Mouse (Mus musculus) CH12.LX (cell line): Measurements from ENCODE around the gene Anapc15.

Experiments used
- EP300 ChIP-seq: IDR thresholded peaks from 2 replicates; pipeline ENCODE4 v1.6.1; 2011; ENCODE audit warnings: low read length, improper control_type of control experiment
- POLR2A ChIP-seq: IDR thresholded peaks from 2 replicates; pipeline ENCODE4 v1.6.1; 2011; ENCODE audit warnings: low read depth, mild to moderate bottlenecking, improper control_type of control experiment, low read length
- SMC3 ChIP-seq: IDR thresholded peaks from 2 replicates; pipeline ENCODE4 v1.6.1; 2011; ENCODE audit warnings: low read depth, low read length, improper control_type of control experiment

- no peak for TF ChIP-seq SMC3
- TF ChIP-seq EP300 = no peak
- TF ChIP-seq POLR2A = no peak
Observed at GRCm38 (mm10) chr7:101844186-101844585, 19.3 kb upstream of the Anapc15 start.
